Mouse (Mus musculus) stomach, postnatal 0 days (tissue): ENCODE data around the gene Tmem132d.

Source experiments
- CTCF ChIP-seq: IDR thresholded peaks from 2 replicates; pipeline ENCODE4 v1.5.1; 2016; ENCODE audit warnings: antibody characterized with exemption, low read depth, mild to moderate bottlenecking, moderate library complexity
- EP300 ChIP-seq: optimal IDR thresholded peaks from 2 replicates; pipeline ENCODE3; 2016; ENCODE audit warnings: antibody characterized with exemption

DNA sequence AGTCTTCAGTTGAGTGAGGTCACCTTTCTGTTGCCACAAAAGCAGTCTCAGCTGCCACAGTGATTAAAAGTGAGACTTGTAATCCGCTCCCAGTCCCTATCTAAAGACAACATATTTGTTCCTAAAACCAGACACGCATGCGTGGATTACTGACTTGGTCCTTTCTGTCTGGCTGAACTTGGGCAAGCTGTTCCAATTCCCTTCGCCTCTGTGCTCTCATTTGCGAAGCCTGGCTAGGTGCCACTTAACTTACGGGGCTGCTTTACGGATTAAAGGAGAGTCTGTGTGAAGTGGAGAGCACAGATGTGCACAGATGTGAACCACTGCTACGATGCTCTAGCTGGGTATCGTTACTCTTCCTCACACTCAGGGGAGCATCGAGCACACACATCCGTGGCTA lies 518.7 kb downstream of the Tmem132d start:
- TF ChIP-seq CTCF (no peak), EP300 (no peak)
